Mouse (Mus musculus): ENCODE data around the gene Foxo4.

Foxo4 gene

GRCm38 (mm10) chrX:101299055-101299454 is 44.7 kb downstream of the Foxo4 start, which contains the start of gene Nlgn3:
Nlgn3 (plus strand) TSS chrX:101299168.
- DNase-seq: peak; percentile 76 to 83

DNA sequence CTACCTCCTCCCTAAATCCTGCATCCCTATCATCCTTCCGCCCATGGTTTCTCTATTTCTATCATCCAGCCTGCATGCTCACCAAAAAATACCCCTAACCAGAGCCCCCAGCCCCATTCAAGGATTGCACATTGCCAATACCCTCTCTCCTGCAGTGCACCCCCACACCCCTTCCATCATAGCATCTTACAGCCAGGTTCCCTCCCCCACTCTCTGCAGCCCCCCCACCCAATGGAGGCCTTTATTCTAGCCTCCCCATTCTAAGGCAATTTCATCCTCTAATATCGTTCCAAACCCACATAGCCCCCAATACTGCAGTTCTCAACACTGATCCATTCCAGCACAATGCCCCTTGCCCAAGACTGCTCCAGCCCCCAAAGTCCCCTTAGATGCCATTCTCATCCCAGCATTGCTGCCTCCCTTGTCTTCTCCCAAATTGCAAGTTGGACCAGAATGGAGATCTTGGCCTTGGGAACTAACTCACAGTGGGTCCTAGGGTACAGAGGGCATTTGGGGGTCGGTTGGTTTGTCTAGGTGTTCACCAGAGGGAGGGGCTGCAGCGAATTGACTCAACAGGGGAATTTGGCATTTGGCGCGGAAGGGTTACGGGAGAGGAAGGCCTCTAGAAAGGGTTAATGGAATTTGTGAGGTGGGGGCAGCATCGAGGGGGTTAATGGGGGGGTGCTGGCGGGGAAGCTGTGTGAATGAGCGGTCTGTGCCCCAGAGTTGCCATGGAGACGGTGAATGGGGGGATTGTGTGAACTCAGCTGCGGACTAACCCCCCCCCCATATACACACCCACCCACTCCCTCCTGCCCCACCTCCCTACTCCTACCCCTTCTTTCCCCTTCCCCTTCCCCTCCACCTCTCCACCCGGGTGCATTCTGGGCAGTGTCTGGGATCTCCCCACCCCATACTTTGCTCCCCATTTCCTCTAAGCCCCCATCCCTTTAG is 45.4 kb downstream of the Foxo4 start:
- DNase-seq: peak; percentile 50 to 61

DNA sequence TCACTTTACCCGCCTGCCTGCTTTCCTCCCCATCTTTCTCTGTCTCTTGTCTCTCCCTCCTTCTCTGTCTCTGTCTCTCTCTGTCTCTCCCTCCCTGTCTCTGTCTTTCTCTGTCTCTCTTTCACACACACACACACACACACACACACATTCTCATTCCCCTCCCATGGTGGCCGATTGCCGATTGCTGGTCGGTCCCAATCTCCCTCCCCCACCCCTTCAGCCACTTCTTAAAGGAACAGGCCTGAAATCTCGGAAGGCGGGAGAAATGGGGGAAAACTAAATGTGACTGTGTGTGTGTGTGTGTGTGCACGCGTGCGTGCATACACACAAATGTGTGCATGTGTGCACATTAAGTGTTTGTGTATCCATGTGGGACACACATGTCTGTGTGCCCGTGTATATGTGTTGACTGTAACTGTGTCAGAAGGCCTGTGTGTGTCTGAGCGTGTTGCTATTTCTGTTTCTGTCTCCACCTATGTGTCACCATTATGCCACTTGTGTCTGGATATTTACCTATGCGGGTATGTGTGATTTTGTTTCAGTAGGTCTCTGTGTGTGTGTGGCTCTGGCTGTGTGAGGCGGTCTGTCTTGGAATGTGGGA is 46.2 kb downstream of the Foxo4 start:
- DNase-seq: peak; percentile 73 to 75

GRCm38 (mm10) chrX:101301654-101302053 is 47.3 kb downstream of the Foxo4 start:
- peak in 1 of 2 experiments; percentile 37 for DNase-seq

- DNase-seq: peak; percentile 75 to 80
Observed at GRCm38 (mm10) chrX:101304646-101305045, 50.3 kb downstream of the Foxo4 start.

DNA sequence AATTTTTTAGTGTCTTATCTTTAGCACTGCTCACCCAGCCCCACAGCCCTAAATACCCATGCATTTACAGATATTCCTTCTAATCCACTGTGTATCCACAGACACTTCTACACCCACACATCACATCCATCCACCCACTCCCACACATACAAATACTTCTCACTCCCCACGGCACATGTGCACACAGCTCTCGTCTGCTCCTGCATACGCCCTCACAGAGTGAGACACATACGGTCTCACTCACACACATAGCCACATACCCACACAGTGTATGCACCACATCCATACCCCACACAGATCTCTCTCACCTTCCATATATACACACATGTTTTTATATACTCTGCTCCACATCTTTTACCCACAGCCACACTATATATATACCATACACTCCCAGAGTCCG is 55.0 kb downstream of the Foxo4 start:
- DNase-seq: no peak

All from cerebellum, postnatal 10 days (tissue).